Mouse (Mus musculus): ENCODE data around the gene Itpr3. TPM values are rescaled to one million over a fixed set of nuclear protein-coding genes. Genes with fewer than 3 reads are reported as not detected.

Gene Itpr3
- polyA plus RNA-seq, 1 experiment from 2014 or later = 1.2 TPM

GRCm38 (mm10) chr17:27169952-27170695 lies 113.0 kb downstream of the Itpr3 start:
- DNase-seq (ENCODE audit: low spot score) (no peak), ATAC-seq (ENCODE audit: insufficient read depth, low FRiP score, low TSS enrichment) (no peak)
- no peaks in the 10 kb centered on the region for H3K9me3 ChIP-seq (ENCODE audit: control insufficient read depth, low read length)
- H3K9ac ChIP-seq (ENCODE audit: low read length) = no peak overlapping the region
- H3K4me1 ChIP-seq (ENCODE audit: control insufficient read depth, insufficient read depth, low read length) = peaks cover 2% of the 10 kb centered on the region
- no peak overlapping the region for H3K4me3 ChIP-seq (ENCODE audit: low read depth, low read length)
- 71% methylated on average over 11 of the region's 11 CpGs for WGBS
- no peaks in the 10 kb centered on the region for H3K27me3 ChIP-seq (ENCODE audit: control insufficient read depth, insufficient read depth, low read length)
- no peaks in the 10 kb centered on the region for H3K36me3 ChIP-seq (ENCODE audit: control insufficient read depth, insufficient read depth, low read length)
- no peak overlapping the region for H3K27ac ChIP-seq (ENCODE audit: low read depth, low read length)
- no peak overlapping the region for H3K4me2 ChIP-seq (ENCODE audit: low read depth)

GRCm38 (mm10) chr17:27171121-27171520 lies 114.0 kb downstream of the Itpr3 start:
- H3K9ac ChIP-seq (ENCODE audit: low read length) = no peak overlapping the region
- no peak overlapping the region for H3K4me3 ChIP-seq (ENCODE audit: low read depth, low read length)
- H3K4me1 ChIP-seq (ENCODE audit: control insufficient read depth, insufficient read depth, low read length) = peaks cover 11% of the 10 kb centered on the region
- H3K27ac ChIP-seq (ENCODE audit: low read depth, low read length) = no peak overlapping the region
- DNase-seq (ENCODE audit: low spot score) = no peak
- ATAC-seq (ENCODE audit: insufficient read depth, low FRiP score, low TSS enrichment) = no peak
- H3K27me3 ChIP-seq (ENCODE audit: control insufficient read depth, insufficient read depth, low read length) = no peaks in the 10 kb centered on the region
- H3K9me3 ChIP-seq (ENCODE audit: control insufficient read depth, low read length) = no peaks in the 10 kb centered on the region
- H3K4me2 ChIP-seq (ENCODE audit: low read depth) = no peak overlapping the region
- 73% methylated on average over 5 of the region's 5 CpGs for WGBS
- no peaks in the 10 kb centered on the region for H3K36me3 ChIP-seq (ENCODE audit: control insufficient read depth, insufficient read depth, low read length)

Small RNA genes within 50 kb of the gene (microRNA-seq; reads per million reads assigned to microRNA genes)
- gene Mir7677 = not detected

Other genes with a start within 250 kb of the Itpr3 start
- gene Nkx2-5, start 212.3 kb upstream of the Itpr3 start, polyA plus RNA-seq (2014; fragmentation: Nextera tagmentation; extraction: Ambion mirVana) = 0.15 TPM in 1 of 2 replicates, not detected in the other
- 5.6 and 5.8 TPM in 2 replicates for gene Kifc5b, start 140.2 kb upstream of the Itpr3 start, polyA plus RNA-seq (2014; fragmentation: Nextera tagmentation; extraction: Ambion mirVana)
- gene Phf1, start 124.3 kb upstream of the Itpr3 start, polyA plus RNA-seq (2014; fragmentation: Nextera tagmentation; extraction: Ambion mirVana) = 5.8 and 6.4 TPM in 2 replicates
- gene Cuta, start 117.7 kb upstream of the Itpr3 start, polyA plus RNA-seq (2014; fragmentation: Nextera tagmentation; extraction: Ambion mirVana) = 136 and 138 TPM in 2 replicates
- 2.6 and 2.8 TPM in 2 replicates for gene Syngap1, start 116.1 kb upstream of the Itpr3 start, polyA plus RNA-seq (2014; fragmentation: Nextera tagmentation; extraction: Ambion mirVana)
- 13.5 and 14.1 TPM in 2 replicates for gene Zbtb9, start 84.1 kb upstream of the Itpr3 start, polyA plus RNA-seq (2014; fragmentation: Nextera tagmentation; extraction: Ambion mirVana)
- gene Bak1, start 28.3 kb upstream of the Itpr3 start, polyA plus RNA-seq (2014; fragmentation: Nextera tagmentation; extraction: Ambion mirVana) = 8.2 and 8.3 TPM in 2 replicates
- 345 and 346 TPM in 2 replicates for gene Uqcc2, start 76.6 kb downstream of the Itpr3 start, polyA plus RNA-seq (2014; fragmentation: Nextera tagmentation; extraction: Ambion mirVana)
- gene Ip6k3, start 110.5 kb downstream of the Itpr3 start, polyA plus RNA-seq (2014; fragmentation: Nextera tagmentation; extraction: Ambion mirVana) = 0.25 and 0.26 TPM in 2 replicates
- 15.9 and 17.9 TPM in 2 replicates for gene Lemd2, start 147.2 kb downstream of the Itpr3 start, polyA plus RNA-seq (2014; fragmentation: Nextera tagmentation; extraction: Ambion mirVana)

All from neural tube, embryonic 11.5 days (tissue).